Mouse (Mus musculus) ES-E14 (cell line): ENCODE measurements around the gene Ube2j1.

Experiments used
- CHD2 ChIP-seq: IDR thresholded peaks from 2 replicates; pipeline ENCODE4 v1.6.1; 2014; ENCODE audit warnings: mild to moderate bottlenecking, low read depth, low read length, inconsistent platforms
- HCFC1 ChIP-seq: IDR thresholded peaks from 2 replicates; pipeline ENCODE4 v1.6.1; 2012; ENCODE audit warnings: low read length, inconsistent platforms, borderline replicate concordance; ENCODE audit not compliant: insufficient read depth
- MAFK ChIP-seq: IDR thresholded peaks from 2 replicates; pipeline ENCODE4 v1.6.1; 2014; ENCODE audit warnings: mild to moderate bottlenecking, low read depth, low read length, inconsistent platforms; ENCODE audit not compliant: insufficient read depth
- ZC3H11A ChIP-seq: IDR thresholded peaks from 2 replicates; pipeline ENCODE4 v1.6.1; 2012; ENCODE audit warnings: low read depth, mild to moderate bottlenecking, inconsistent platforms, low read length, borderline replicate concordance
- ZNF384 ChIP-seq: IDR thresholded peaks from 2 replicates; pipeline ENCODE4 v1.6.1; 2012; ENCODE audit warnings: low read depth, low read length, inconsistent platforms

DNA sequence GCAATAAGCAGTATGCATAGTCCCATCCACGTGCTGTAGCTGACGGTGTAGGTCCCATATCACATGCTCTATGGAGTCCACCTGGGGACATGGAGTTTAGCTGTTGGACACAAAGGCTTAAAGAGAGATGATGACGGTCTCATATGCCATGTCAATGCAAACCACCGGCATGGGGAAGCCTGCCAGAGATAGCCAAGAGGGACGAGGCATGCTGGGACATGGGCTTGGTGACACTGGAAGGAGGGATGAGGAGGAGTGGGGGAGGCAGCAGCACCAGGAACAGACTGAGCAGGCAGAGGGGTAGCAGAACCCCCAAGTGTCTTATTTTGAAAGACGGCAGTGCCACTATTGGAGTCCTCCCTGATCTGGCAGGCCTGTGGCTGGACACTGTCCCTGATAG, 36.6 kb downstream of the Ube2j1 start:
- no peak for TF ChIP-seq ZNF384
- TF ChIP-seq CHD2, result no peak
- no peak for TF ChIP-seq MAFK
- no peak for TF ChIP-seq HCFC1
- TF ChIP-seq ZC3H11A, result no peak
